Mouse (Mus musculus) liver, adult 2 months (tissue): ENCODE measurements at regions not wholly inside any gene's neighbourhood (a gene's known extent, or its start where the extent isn't known, plus 50 kb on each side); places are given as distances from the start of the nearest gene placed in this dataset.

Experiments used
- DNase-seq: peaks from one replicate; pipeline ENCODE4 v3.0.0-alpha.2; 2011; ENCODE audit warnings: low read depth, low spot score; ENCODE audit errors: extremely low read depth
- H3K27ac ChIP-seq: fragments of 200-500 bp; replicated peaks from 2 replicates; pipeline ENCODE4 v1.5.1; 2012; ENCODE audit warnings: low read depth, mild to moderate bottlenecking, control low read depth, inconsistent platforms, low read length; ENCODE audit not compliant: insufficient read depth
- H3K27me3 ChIP-seq: fragments of 200-500 bp; 2 replicates; pipeline ENCODE4 v1.6.1; 2012; ENCODE audit warnings: mild to moderate bottlenecking, moderate library complexity, low read length, inconsistent platforms; ENCODE audit not compliant: control insufficient read depth, insufficient read depth
- H3K36me3 ChIP-seq: fragments of 200-500 bp; 2 replicates; pipeline ENCODE4 v1.6.1; 2012; ENCODE audit warnings: low read length, inconsistent platforms; ENCODE audit not compliant: control insufficient read depth, insufficient read depth
- H3K4me1 ChIP-seq: fragments of 200-500 bp; 2 replicates; pipeline ENCODE4 v1.6.1; 2011; ENCODE audit warnings: low read length; ENCODE audit not compliant: control insufficient read depth, insufficient read depth
- H3K4me3 ChIP-seq: fragments of 200-500 bp; 2 replicates; pipeline ENCODE4 v1.5.1; 2011; ENCODE audit warnings: low read depth, mild to moderate bottlenecking, control low read depth, low read length, moderate library complexity; ENCODE audit not compliant: insufficient read depth
- H3K79me2 ChIP-seq: fragments of 200-500 bp; 2 replicates; pipeline ENCODE4 v1.6.1; 2012; ENCODE audit warnings: inconsistent platforms, mild to moderate bottlenecking, low read length, moderate library complexity; ENCODE audit not compliant: control insufficient read depth, insufficient read depth
- H3K9ac ChIP-seq: fragments of 200-500 bp; 2 replicates; pipeline ENCODE4 v1.6.1; 2012; ENCODE audit warnings: low read depth, mild to moderate bottlenecking, control low read depth, inconsistent platforms, low read length
- CTCF ChIP-seq: fragments of 200-500 bp; IDR thresholded peaks from 2 replicates; pipeline ENCODE4 v1.5.1; 2011; ENCODE audit warnings: low read depth, low read length, control low read depth
- POLR2A ChIP-seq: fragments of 200-500 bp; IDR thresholded peaks from 2 replicates; pipeline ENCODE4 v1.6.1; 2011; ENCODE audit warnings: low read length, control low read depth; ENCODE audit not compliant: insufficient read depth; ENCODE audit errors: extremely low read depth
- WGBS: fragments of 180-500 bp; shearing (Covaris S2); methylation state at CpG from one replicate; pipeline ENCODE4 v1.1.7; 2018; 5-methylcytosine and 5-hydroxymethylcytosine counted together

DNA sequence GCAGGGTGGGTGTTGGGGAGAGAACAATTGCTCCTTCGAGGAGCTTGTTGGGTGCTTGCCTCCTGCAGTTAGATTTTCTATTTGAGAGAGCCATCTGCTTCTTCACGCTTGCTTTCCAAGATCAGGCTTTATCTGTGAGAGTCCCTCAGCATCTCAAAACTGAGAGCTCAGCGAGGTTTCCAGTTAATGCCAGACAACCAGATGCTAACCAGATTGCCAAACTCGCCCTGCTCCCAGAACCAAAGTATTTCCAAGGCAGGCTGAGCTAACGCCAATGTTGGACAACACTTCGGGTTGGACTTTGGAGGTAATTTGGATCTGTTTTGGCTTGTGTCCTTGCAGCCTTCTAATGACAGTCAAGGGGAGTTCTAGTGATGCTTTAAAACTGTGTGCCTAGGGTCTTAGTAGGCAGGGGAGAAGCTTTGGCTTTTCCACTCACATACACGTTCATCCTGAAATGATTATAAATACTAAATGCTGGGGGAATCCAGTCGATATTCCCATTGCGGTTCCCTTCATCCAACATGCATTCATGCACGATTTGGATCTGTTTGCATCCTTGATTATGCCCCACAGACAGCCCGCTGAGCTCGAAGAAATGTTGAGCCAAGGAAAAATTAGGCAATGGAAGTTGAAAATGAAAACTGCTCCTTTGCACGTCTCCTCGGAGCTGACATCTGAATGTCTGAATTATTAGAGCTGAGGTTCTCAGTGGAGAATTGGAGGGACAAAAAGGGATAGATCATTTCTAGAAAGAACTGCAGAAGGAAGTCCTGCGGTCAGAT is 68.4 kb upstream of the Trpm3 start:
- H3K27ac ChIP-seq: no peak overlapping the region
- no peaks in the 10 kb centered on the region for H3K27me3 ChIP-seq
- DNase-seq: no peak
- no peak overlapping the region for H3K4me3 ChIP-seq
- no peaks in the 10 kb centered on the region for H3K79me2 ChIP-seq
- H3K4me1 ChIP-seq: peaks cover 2% of the 10 kb centered on the region; the same call in 1 of the 2 replicates
- H3K9ac ChIP-seq: no peak overlapping the region
- TF ChIP-seq CTCF (no peak), POLR2A (no peak)
- H3K36me3 ChIP-seq: no peaks in the 10 kb centered on the region
- 80% methylated on average over 15 of the region's 15 CpGs for WGBS

- Histone ChIP-seq H3K36me3 (no peaks in the 10 kb centered on the region), H3K27ac (no peak overlapping the region), H3K4me3 (no peak overlapping the region), H3K9ac (no peak overlapping the region), H3K79me2 (no peaks in the 10 kb centered on the region), H3K27me3 (no peaks in the 10 kb centered on the region), H3K4me1 (no peaks in the 10 kb centered on the region)
- TF ChIP-seq CTCF: peak; percentile 30; the same call in 1 of the 2 replicates
- no peak for TF ChIP-seq POLR2A
- WGBS: 39% methylated on average over 3 of the region's 3 CpGs
- no peak for DNase-seq
Measured at GRCm38 (mm10) chr19:22071701-22072100, 67.1 kb upstream of the Trpm3 start.

DNA sequence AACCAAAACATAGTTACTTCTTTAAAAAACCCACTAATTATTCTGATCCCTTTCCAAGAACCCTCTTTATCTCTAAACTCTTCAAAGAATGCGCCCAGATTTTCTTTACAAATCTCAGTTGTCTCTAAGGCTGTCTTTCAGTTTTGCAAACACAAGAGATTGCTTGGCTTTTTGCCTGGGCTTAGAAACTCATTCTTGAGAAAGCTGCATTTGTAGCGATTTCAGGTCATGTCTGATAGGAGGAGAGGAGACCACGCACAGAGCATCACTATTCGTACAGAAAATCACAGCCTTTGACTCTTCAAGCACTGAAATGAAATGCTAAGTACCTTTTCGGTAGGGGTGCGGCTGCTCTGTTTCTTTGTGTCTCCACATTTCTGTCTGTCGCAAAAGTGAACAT is 64.8 kb upstream of the Trpm3 start:
- Histone ChIP-seq H3K36me3 (no peaks in the 10 kb centered on the region), H3K9ac (no peak overlapping the region), H3K79me2 (no peaks in the 10 kb centered on the region), H3K4me1 (no peaks in the 10 kb centered on the region), H3K4me3 (no peak overlapping the region), H3K27ac (no peak overlapping the region), H3K27me3 (no peaks in the 10 kb centered on the region)
- TF ChIP-seq POLR2A (no peak), CTCF (no peak)
- DNase-seq: no peak
- WGBS: 77% methylated on average over 7 of the region's 7 CpGs

GRCm38 (mm10) chr19:22081448-22081847 is 57.4 kb upstream of the Trpm3 start:
- DNase-seq: no peak
- Histone ChIP-seq H3K9ac (no peak overlapping the region), H3K79me2 (no peaks in the 10 kb centered on the region), H3K4me1 (no peaks in the 10 kb centered on the region), H3K27ac (no peak overlapping the region), H3K36me3 (no peaks in the 10 kb centered on the region), H3K27me3 (no peaks in the 10 kb centered on the region), H3K4me3 (no peak overlapping the region)
- TF ChIP-seq POLR2A (no peak), CTCF (no peak)
- 49% methylated on average over 4 of the region's 4 CpGs for WGBS
